Mouse (Mus musculus) Muller cell, postnatal 12 days (primary cell): Measurements from ENCODE around the gene 6030452D12Rik.

Source experiments
- DNase-seq: peaks from one replicate; pipeline ENCODE4 v3.0.0-alpha.2; 2015; ENCODE audit errors: inconsistent ontology term

The 6030452D12Rik gene

GRCm38 (mm10) chr8:106516581-106516980, 16.3 kb downstream of the 6030452D12Rik start:
- DNase-seq, result no peak

GRCm38 (mm10) chr8:106518763-106519162, 18.4 kb downstream of the 6030452D12Rik start:
- peak; percentile 56 for DNase-seq

- no peak for DNase-seq
Observed at GRCm38 (mm10) chr8:106520578-106520977, 20.3 kb downstream of the 6030452D12Rik start.

- DNase-seq, result no peak
Observed at GRCm38 (mm10) chr8:106521845-106522244, 21.5 kb downstream of the 6030452D12Rik start.

- no peak for DNase-seq
Observed at GRCm38 (mm10) chr8:106526725-106527124, 26.4 kb downstream of the 6030452D12Rik start.

- no peak for DNase-seq
Observed at GRCm38 (mm10) chr8:106527241-106528036, 27.1 kb downstream of the 6030452D12Rik start.

- no peak for DNase-seq
Observed at GRCm38 (mm10) chr8:106528596-106529249, 28.4 kb downstream of the 6030452D12Rik start.

- DNase-seq, result peak; percentile 66
Observed at GRCm38 (mm10) chr8:106529885-106530482, 29.7 kb downstream of the 6030452D12Rik start.

- no peak for DNase-seq
Observed at GRCm38 (mm10) chr8:106530566-106530965, 30.2 kb downstream of the 6030452D12Rik start.

- DNase-seq, result no peak
Observed at GRCm38 (mm10) chr8:106533709-106534108, 33.4 kb downstream of the 6030452D12Rik start.

- peak; percentile 40 for DNase-seq
Observed at GRCm38 (mm10) chr8:106534449-106534848, 34.1 kb downstream of the 6030452D12Rik start.

- DNase-seq, result no peak
Observed at GRCm38 (mm10) chr8:106535448-106535847, 35.1 kb downstream of the 6030452D12Rik start.

GRCm38 (mm10) chr8:106539193-106539592, 38.9 kb downstream of the 6030452D12Rik start:
- no peak for DNase-seq

- no peak for DNase-seq
Observed at GRCm38 (mm10) chr8:106541002-106541401, 40.7 kb downstream of the 6030452D12Rik start.

GRCm38 (mm10) chr8:106543043-106543442, 42.7 kb downstream of the 6030452D12Rik start:
- DNase-seq, result no peak

- no peak for DNase-seq
Observed at GRCm38 (mm10) chr8:106545149-106545548, 44.8 kb downstream of the 6030452D12Rik start.

- no peak for DNase-seq
Observed at GRCm38 (mm10) chr8:106546746-106547145, 46.4 kb downstream of the 6030452D12Rik start.

GRCm38 (mm10) chr8:106548366-106548936, 48.1 kb downstream of the 6030452D12Rik start:
- no peak for DNase-seq

GRCm38 (mm10) chr8:106550906-106551305, 50.6 kb downstream of the 6030452D12Rik start:
- no peak for DNase-seq

- DNase-seq, result no peak
Observed at GRCm38 (mm10) chr8:106554011-106554410, 53.7 kb downstream of the 6030452D12Rik start.

GRCm38 (mm10) chr8:106556068-106556645, 55.8 kb downstream of the 6030452D12Rik start:
- DNase-seq, result no peak
